Comparison of ENCODE assay signal across 13 mouse cellular contexts in genomic region chr12:117915826-117916588, GRCm38 (mm10).
A peak's percentile ranks its signal among the peaks of the same experiment; 100 is the strongest.
DNase-seq lines count a peak whose midpoint lies in the region; ATAC-seq lines count a peak whose summit lies in the region.
"Had no signal": no experiment of that assay in that cellular context is flagged by ENCODE, and none has a peak within 500 bp of the region (broad histone marks: within the 10 kb centered on the region; RNA-seq: fewer than 3 reads in every experiment).

No protein-coding gene starts in this region.

- H3K9me3 ChIP-seq in hindbrain, embryonic 11.5 days (ENCODE audit: control insufficient read depth, low read length): no peaks in the 10 kb centered on the region
- H3K9me3 ChIP-seq in hindbrain, embryonic 13.5 days: no peaks in the 10 kb centered on the region
- no peaks in the 10 kb centered on the region for H3K9me3 ChIP-seq in forebrain, embryonic 14.5 days (replicated peaks; ENCODE audit: control insufficient read depth, low read length)
- no peaks in the 10 kb centered on the region for H3K9me3 ChIP-seq in kidney, embryonic 15.5 days (replicated peaks)
- H3K9me3 ChIP-seq in neural tube, embryonic 13.5 days: no peaks in the 10 kb centered on the region
- H3K9me3 ChIP-seq: liver, embryonic 12.5 days had no signal

- H3K4me2 ChIP-seq in hindbrain, embryonic 11.5 days (replicated peaks; ENCODE audit: low read depth, low read length): no peak overlapping the region
- H3K4me2 ChIP-seq in hindbrain, embryonic 13.5 days: no peak overlapping the region
- H3K4me2 ChIP-seq in forebrain, embryonic 14.5 days (ENCODE audit: low read length): peak overlapping the region; percentile 20; the same call in 1 of the 2 replicates
- H3K4me2 ChIP-seq in kidney, embryonic 15.5 days: no peak overlapping the region
- no peak overlapping the region for H3K4me2 ChIP-seq in neural tube, embryonic 13.5 days
- H3K4me2 ChIP-seq: liver, embryonic 12.5 days had no signal

- no peaks in the 10 kb centered on the region for H3K27me3 ChIP-seq in hindbrain, embryonic 11.5 days (ENCODE audit: control insufficient read depth, insufficient read depth, low read length)
- H3K27me3 ChIP-seq in hindbrain, embryonic 13.5 days: no peaks in the 10 kb centered on the region
- no peaks in the 10 kb centered on the region for H3K27me3 ChIP-seq in forebrain, embryonic 14.5 days (replicated peaks; ENCODE audit: control insufficient read depth, insufficient read depth, low read length)
- no peaks in the 10 kb centered on the region for H3K27me3 ChIP-seq in kidney, embryonic 15.5 days
- H3K27me3 ChIP-seq in neural tube, embryonic 13.5 days: 0 out of 2 replicates have a peak, but pooled peaks cover 4% of the 10 kb centered on the region
- H3K27me3 ChIP-seq: liver, embryonic 12.5 days had no signal

- peak; percentile 41 for DNase-seq in hindbrain, embryonic 11.5 days (ENCODE audit: low spot score)
- DNase-seq in forebrain, embryonic 14.5 days (ENCODE audit: low spot score): peak; percentile 50
- no peak for DNase-seq in ovary, postnatal 36 days (ENCODE audit: low spot score)
- no peak for DNase-seq in right cerebral cortex, postnatal 25 days
- no peak for DNase-seq in gastrocnemius, adult 8-10 months (ENCODE audit: low spot score in 2 of 2)
- DNase-seq: cerebellum, adult 8-10 months; gastrocnemius, adult 2 months; spleen, adult 18-20 months; thymus, adult 2 months had no signal

- H3K4me1 ChIP-seq in hindbrain, embryonic 11.5 days (replicated peaks; ENCODE audit: control insufficient read depth, insufficient read depth, low read length): peaks cover 13% of the 10 kb centered on the region
- peaks cover 29% of the 10 kb centered on the region for H3K4me1 ChIP-seq in hindbrain, embryonic 13.5 days (replicated peaks)
- H3K4me1 ChIP-seq in forebrain, embryonic 14.5 days (ENCODE audit: control insufficient read depth, insufficient read depth, low read length): peaks cover 17% of the 10 kb centered on the region
- peaks cover 20% of the 10 kb centered on the region for H3K4me1 ChIP-seq in kidney, embryonic 15.5 days
- peaks cover 25% of the 10 kb centered on the region for H3K4me1 ChIP-seq in neural tube, embryonic 13.5 days (replicated peaks)
- H3K4me1 ChIP-seq: liver, embryonic 12.5 days had no signal

- H3K27ac ChIP-seq in hindbrain, embryonic 11.5 days (ENCODE audit: low read depth, low read length): no peak overlapping the region
- H3K27ac ChIP-seq in hindbrain, embryonic 13.5 days: no peak overlapping the region
- no peak overlapping the region; the same call in 1 of the 2 replicates for H3K27ac ChIP-seq in forebrain, embryonic 14.5 days (ENCODE audit: low read depth, low read length)
- peak overlapping the region; percentile 52 for H3K27ac ChIP-seq in kidney, embryonic 15.5 days
- no peak overlapping the region; the same call in 1 of the 2 replicates for H3K27ac ChIP-seq in neural tube, embryonic 13.5 days (replicated peaks)
- H3K27ac ChIP-seq: gastrocnemius, adult 2 months; liver, embryonic 12.5 days had no signal

- H3K4me3 ChIP-seq in hindbrain, embryonic 11.5 days (ENCODE audit: low read depth, low read length): no peak overlapping the region
- no peak overlapping the region for H3K4me3 ChIP-seq in hindbrain, embryonic 13.5 days
- H3K4me3 ChIP-seq in forebrain, embryonic 14.5 days (ENCODE audit: low read depth, low read length): no peak overlapping the region
- H3K4me3 ChIP-seq in kidney, embryonic 15.5 days (replicated peaks): no peak overlapping the region
- no peak overlapping the region for H3K4me3 ChIP-seq in neural tube, embryonic 13.5 days
- H3K4me3 ChIP-seq: gastrocnemius, adult 2 months; liver, embryonic 12.5 days had no signal

- peak overlapping the region; percentile 24; the same call in 1 of the 2 replicates for H3K9ac ChIP-seq in hindbrain, embryonic 11.5 days (ENCODE audit: low read depth, low read length)
- H3K9ac ChIP-seq in hindbrain, embryonic 13.5 days: no peak overlapping the region
- H3K9ac ChIP-seq in forebrain, embryonic 14.5 days (ENCODE audit: low read length): no peak overlapping the region
- H3K9ac ChIP-seq in kidney, embryonic 15.5 days: no peak overlapping the region
- no peak overlapping the region for H3K9ac ChIP-seq in neural tube, embryonic 13.5 days
- H3K9ac ChIP-seq: liver, embryonic 12.5 days had no signal

- 40% methylated on average over 10 of the region's 10 CpGs for WGBS in hindbrain, embryonic 11.5 days
- 33% methylated on average over 10 of the region's 10 CpGs for WGBS in hindbrain, embryonic 13.5 days
- WGBS in forebrain, embryonic 14.5 days: 27% methylated on average over 10 of the region's 10 CpGs
- WGBS in kidney, embryonic 15.5 days: 54% methylated on average over 10 of the region's 10 CpGs
- 26% methylated on average over 10 of the region's 10 CpGs for WGBS in neural tube, embryonic 13.5 days

- peak; percentile 46; the same call in 1 of the 2 replicates for ATAC-seq in hindbrain, embryonic 11.5 days (ENCODE audit: low FRiP score)
- ATAC-seq in hindbrain, embryonic 13.5 days (ENCODE audit: low FRiP score): no peak
- ATAC-seq in forebrain, embryonic 14.5 days: peak; percentile 62
- peak; percentile 61 for ATAC-seq in kidney, embryonic 15.5 days (replicated peaks; ENCODE audit: low FRiP score)
- ATAC-seq in neural tube, embryonic 13.5 days (ENCODE audit: low read depth): peak; percentile 40; the same call in 1 of the 2 replicates
- ATAC-seq: liver, embryonic 12.5 days had no signal

- H3K36me3 ChIP-seq in hindbrain, embryonic 11.5 days (ENCODE audit: control insufficient read depth, insufficient read depth, low read length): no peaks in the 10 kb centered on the region
- no peaks in the 10 kb centered on the region for H3K36me3 ChIP-seq in hindbrain, embryonic 13.5 days
- no peaks in the 10 kb centered on the region for H3K36me3 ChIP-seq in forebrain, embryonic 14.5 days (ENCODE audit: control insufficient read depth, insufficient read depth, low read length)
- H3K36me3 ChIP-seq in kidney, embryonic 15.5 days: no peaks in the 10 kb centered on the region
- no peaks in the 10 kb centered on the region for H3K36me3 ChIP-seq in neural tube, embryonic 13.5 days
- H3K36me3 ChIP-seq: liver, embryonic 12.5 days had no signal

Comparison
In these comparisons a context has a peak if more than half of its experiments do, and no peak if none do; other contexts are left out.
1. DNase-seq: peak in hindbrain, embryonic 11.5 days (single experiment) and forebrain, embryonic 14.5 days (single experiment); none in ovary, postnatal 36 days (single experiment), right cerebral cortex, postnatal 25 days (single experiment) and gastrocnemius, adult 8-10 months (0 of 2).